Mouse (Mus musculus) midbrain, embryonic 15.5 days (tissue): ENCODE data around the gene Arid1b. TPM values are rescaled to one million over a fixed set of nuclear protein-coding genes. Genes with fewer than 3 reads are reported as not detected.
A peak's percentile ranks its signal among the peaks of the same experiment; 100 is the strongest.

ENCODE experiments used
- ATAC-seq: fragments of 200-750 bp; cut with Nextera tagmentation; replicated peaks from 2 replicates; pipeline ENCODE4 v1.8.0; 2017; ENCODE audit warnings: moderate TSS enrichment
- H3K27ac ChIP-seq: fragments of 300-500 bp; sonication (generic); 2 replicates; pipeline ENCODE4 v1.5.1; 2015; ENCODE audit warnings: mild to moderate bottlenecking, inconsistent platforms
- H3K27me3 ChIP-seq: fragments of 300-500 bp; sonication (generic); replicated peaks from 2 replicates; pipeline ENCODE4 v1.6.1; 2015; ENCODE audit warnings: inconsistent platforms
- H3K36me3 ChIP-seq: fragments of 300-500 bp; sonication (generic); replicated peaks from 2 replicates; pipeline ENCODE4 v1.6.1; 2015; ENCODE audit warnings: inconsistent platforms
- H3K4me1 ChIP-seq: fragments of 300-500 bp; sonication (generic); 2 replicates; pipeline ENCODE4 v1.6.1; 2015; ENCODE audit warnings: inconsistent platforms
- H3K4me2 ChIP-seq: fragments of 300-500 bp; sonication (generic); 2 replicates; pipeline ENCODE4 v1.6.1; 2015; ENCODE audit warnings: inconsistent platforms, mild to moderate bottlenecking, moderate library complexity
- H3K4me3 ChIP-seq: fragments of 300-500 bp; sonication (generic); 2 replicates; pipeline ENCODE4 v1.5.1; 2015; ENCODE audit warnings: mild to moderate bottlenecking, inconsistent platforms
- H3K9ac ChIP-seq: fragments of 300-500 bp; sonication (generic); 2 replicates; pipeline ENCODE4 v1.6.1; 2015; ENCODE audit warnings: mild to moderate bottlenecking, inconsistent platforms
- H3K9me3 ChIP-seq: fragments of 300-500 bp; sonication (generic); 2 replicates; pipeline ENCODE4 v1.6.1; 2016; ENCODE audit warnings: inconsistent platforms
- WGBS: fragments of 180-500 bp; shearing (Covaris S2); methylation state at CpG from one replicate; pipeline ENCODE4 v1.1.7; 2015; ENCODE audit warnings: mixed read lengths; 5-methylcytosine and 5-hydroxymethylcytosine counted together
- polyA plus RNA-seq: library from polyadenylated mRNA; unstranded; fragments of >200 nt; fragmentation: Nextera tagmentation; extraction: Ambion mirVana; gene quantifications from 2 replicates; pipeline ENCODE4 v1.2.1, GENCODE M21; 2015

The Arid1b gene
- polyA plus RNA-seq, 1 experiment from 2014 or later, result 16.5 TPM

GRCm38 (mm10) chr17:5265615-5266014 lies 271.5 kb downstream of the Arid1b start:
- H3K27me3 ChIP-seq, result no peaks in the 10 kb centered on the region
- no peak overlapping the region for H3K27ac ChIP-seq
- H3K4me3 ChIP-seq, result no peak overlapping the region
- peaks cover 3% of the 10 kb centered on the region; the same call in 1 of the 2 replicates for H3K36me3 ChIP-seq
- peaks cover 40% of the 10 kb centered on the region for H3K4me1 ChIP-seq
- H3K4me2 ChIP-seq, result no peak overlapping the region
- no peak for ATAC-seq
- H3K9ac ChIP-seq, result no peak overlapping the region
- WGBS, result 92% methylated on average over 6 of the region's 6 CpGs
- H3K9me3 ChIP-seq, result no peaks in the 10 kb centered on the region

DNA sequence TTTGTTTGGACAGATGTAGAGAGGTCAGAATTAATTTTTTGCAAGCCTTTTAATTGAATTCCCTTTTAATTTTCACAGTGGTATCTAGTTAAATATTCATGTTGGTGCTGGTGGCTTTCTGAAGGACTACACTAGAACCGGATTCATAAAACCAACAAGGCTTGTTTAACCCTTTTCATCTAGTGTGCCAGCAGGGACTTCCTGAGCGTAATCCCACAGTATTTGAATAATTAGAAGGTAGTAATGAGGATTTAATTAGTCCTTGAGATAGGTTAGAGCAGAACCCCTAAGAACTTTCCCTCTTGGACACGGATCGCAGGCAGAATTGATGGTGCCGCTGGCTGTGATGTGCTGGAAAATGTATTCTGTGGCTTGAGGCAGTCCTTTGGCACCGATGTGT lies 273.6 kb downstream of the Arid1b start:
- Histone ChIP-seq H3K36me3 (peaks cover 3% of the 10 kb centered on the region; the same call in 1 of the 2 replicates), H3K27me3 (no peaks in the 10 kb centered on the region), H3K9ac (no peak overlapping the region), H3K4me2 (no peak overlapping the region), H3K27ac (no peak overlapping the region), H3K4me1 (peaks cover 31% of the 10 kb centered on the region), H3K4me3 (no peak overlapping the region), H3K9me3 (no peaks in the 10 kb centered on the region)
- ATAC-seq, result no peak
- 53% methylated on average over 6 of the region's 6 CpGs for WGBS

DNA sequence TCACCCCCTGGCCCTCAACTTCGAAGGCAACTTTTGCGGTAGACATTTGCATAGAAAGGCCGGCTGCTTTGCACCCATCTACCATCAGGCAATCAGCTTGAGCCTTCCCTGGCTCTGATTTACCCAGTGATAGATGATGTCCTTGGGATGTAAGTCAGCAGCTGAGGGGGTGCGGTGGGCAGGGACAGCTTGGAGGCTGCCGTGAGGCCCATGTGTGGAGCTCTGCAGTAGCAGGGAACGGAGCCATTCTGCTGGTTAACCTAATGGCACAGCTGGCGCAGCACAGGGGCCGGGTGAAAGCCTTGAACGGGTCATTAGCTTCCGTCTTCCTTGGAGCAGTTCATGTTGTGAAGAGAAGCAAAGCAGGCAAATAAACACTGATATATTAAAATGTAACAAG lies 275.2 kb downstream of the Arid1b start:
- Histone ChIP-seq H3K9ac (no peak overlapping the region), H3K4me1 (peaks cover 28% of the 10 kb centered on the region), H3K4me2 (no peak overlapping the region), H3K36me3 (peaks cover 3% of the 10 kb centered on the region; the same call in 1 of the 2 replicates), H3K4me3 (no peak overlapping the region), H3K27ac (no peak overlapping the region), H3K27me3 (no peaks in the 10 kb centered on the region), H3K9me3 (no peaks in the 10 kb centered on the region)
- 80% methylated on average over 10 of the region's 10 CpGs for WGBS
- no peak for ATAC-seq

DNA sequence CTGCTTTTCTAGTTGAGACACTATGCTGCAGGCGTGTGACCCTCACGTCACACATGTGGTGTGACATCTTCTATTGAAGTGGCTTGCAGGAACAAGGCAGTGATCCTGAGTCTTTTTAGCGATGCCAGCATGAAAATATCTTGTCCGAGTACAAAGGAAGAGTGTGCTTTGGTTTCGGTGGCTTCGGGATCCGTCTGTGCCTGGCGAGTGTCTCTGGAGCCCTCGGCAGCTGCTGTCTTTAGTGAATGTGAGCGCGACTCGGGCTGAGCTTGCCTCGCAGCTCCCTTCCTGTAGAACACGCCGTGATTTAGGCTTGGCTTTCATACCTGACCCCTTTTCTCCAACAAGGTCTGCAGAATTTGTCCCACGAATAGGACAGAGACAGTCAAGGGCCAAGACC lies 275.6 kb downstream of the Arid1b start:
- Histone ChIP-seq H3K36me3 (peaks cover 3% of the 10 kb centered on the region; the same call in 1 of the 2 replicates), H3K4me1 (peaks cover 28% of the 10 kb centered on the region), H3K9me3 (no peaks in the 10 kb centered on the region), H3K27me3 (no peaks in the 10 kb centered on the region), H3K9ac (no peak overlapping the region), H3K27ac (0 out of 2 replicates have a peak overlapping the region, but pooled peaks have one; percentile 4), H3K4me3 (no peak overlapping the region), H3K4me2 (no peak overlapping the region)
- no peak for ATAC-seq
- 58% methylated on average over 16 of the region's 16 CpGs for WGBS

DNA sequence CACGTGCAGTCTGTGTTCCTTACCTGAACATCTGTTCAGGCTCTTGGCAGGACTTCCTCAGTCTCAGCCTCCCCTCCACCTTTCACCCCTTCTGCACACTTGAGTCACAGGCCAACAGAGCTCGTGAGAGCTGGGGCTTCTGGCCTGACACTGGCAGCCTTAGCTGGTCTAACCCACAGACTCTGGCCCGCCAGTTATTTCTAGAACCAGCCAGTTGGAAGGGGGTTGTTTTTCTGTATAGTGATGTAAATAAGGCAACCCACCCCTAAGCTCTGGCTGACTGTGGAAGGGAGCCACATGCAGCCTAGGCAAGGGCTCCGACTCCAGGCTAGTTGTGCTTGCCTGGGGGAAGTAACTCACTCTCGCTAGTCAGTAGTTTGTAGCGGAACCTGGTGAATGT lies 276.7 kb downstream of the Arid1b start:
- no peaks in the 10 kb centered on the region for H3K27me3 ChIP-seq
- ATAC-seq, result no peak
- H3K4me2 ChIP-seq, result no peak overlapping the region

GRCm38 (mm10) chr17:5273118-5273517 lies 279.0 kb downstream of the Arid1b start:
- no peak for ATAC-seq
- Histone ChIP-seq H3K27ac (no peak overlapping the region), H3K36me3 (no peaks in the 10 kb centered on the region), H3K27me3 (no peaks in the 10 kb centered on the region), H3K9me3 (no peaks in the 10 kb centered on the region), H3K4me1 (peaks cover 17% of the 10 kb centered on the region), H3K9ac (no peak overlapping the region), H3K4me2 (no peak overlapping the region), H3K4me3 (no peak overlapping the region)
- 81% methylated on average over 3 of the region's 3 CpGs for WGBS

More for the DNA sequence above, 276.7 kb downstream of the Arid1b start:
- Histone ChIP-seq H3K9ac (no peak overlapping the region), H3K36me3 (peaks cover 3% of the 10 kb centered on the region; the same call in 1 of the 2 replicates), H3K4me1 (peaks cover 28% of the 10 kb centered on the region), H3K9me3 (no peaks in the 10 kb centered on the region), H3K27ac (no peak overlapping the region), H3K4me3 (no peak overlapping the region)
- 64% methylated on average over 6 of the region's 6 CpGs for WGBS

GRCm38 (mm10) chr17:5273685-5274084 lies 279.6 kb downstream of the Arid1b start:
- 81% methylated on average over 3 of the region's 3 CpGs for WGBS
- no peak for ATAC-seq

GRCm38 (mm10) chr17:5274429-5274828 lies 280.3 kb downstream of the Arid1b start:
- ATAC-seq, result no peak
- 92% methylated on average over 3 of the region's 3 CpGs for WGBS

More at GRCm38 (mm10) chr17:5273685-5274084, 279.6 kb downstream of the Arid1b start:
- H3K27me3 ChIP-seq, result no peaks in the 10 kb centered on the region
- no peak overlapping the region for H3K4me3 ChIP-seq
- peaks cover 16% of the 10 kb centered on the region for H3K4me1 ChIP-seq
- H3K36me3 ChIP-seq, result no peaks in the 10 kb centered on the region
- no peak overlapping the region for H3K4me2 ChIP-seq
- H3K9me3 ChIP-seq, result no peaks in the 10 kb centered on the region
- no peak overlapping the region for H3K27ac ChIP-seq
- H3K9ac ChIP-seq, result no peak overlapping the region

DNA sequence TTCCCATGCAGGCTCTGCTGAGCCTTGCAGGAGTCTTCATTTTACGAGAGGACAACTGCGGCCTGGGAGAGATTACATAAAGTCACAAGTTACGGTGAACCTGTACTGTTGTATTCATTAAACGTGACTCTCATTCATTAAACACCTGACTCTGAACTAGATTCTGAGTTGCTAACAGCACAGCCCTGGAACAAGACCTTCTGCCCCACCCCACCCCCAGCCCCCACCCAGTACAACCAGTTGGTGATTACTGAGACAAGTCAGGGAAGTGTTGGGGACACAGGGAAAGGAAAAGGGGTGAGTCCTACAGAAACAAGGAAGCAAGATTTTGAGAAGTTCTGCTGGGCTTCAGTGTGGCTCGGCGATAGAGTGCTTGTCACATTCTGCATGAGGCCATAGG lies 281.6 kb downstream of the Arid1b start:
- no peaks in the 10 kb centered on the region for H3K9me3 ChIP-seq
- H3K4me2 ChIP-seq, result no peak overlapping the region
- no peaks in the 10 kb centered on the region for H3K27me3 ChIP-seq
- 93% methylated on average over 6 of the region's 6 CpGs for WGBS
- peaks cover 9% of the 10 kb centered on the region for H3K4me1 ChIP-seq
- H3K36me3 ChIP-seq, result no peaks in the 10 kb centered on the region
- no peak overlapping the region for H3K4me3 ChIP-seq
- no peak overlapping the region for H3K27ac ChIP-seq
- no peak overlapping the region for H3K9ac ChIP-seq
- no peak for ATAC-seq

More at GRCm38 (mm10) chr17:5274429-5274828, 280.3 kb downstream of the Arid1b start:
- Histone ChIP-seq H3K4me1 (peaks cover 14% of the 10 kb centered on the region), H3K4me3 (no peak overlapping the region), H3K36me3 (no peaks in the 10 kb centered on the region), H3K9ac (no peak overlapping the region), H3K4me2 (no peak overlapping the region), H3K27ac (no peak overlapping the region), H3K9me3 (no peaks in the 10 kb centered on the region), H3K27me3 (no peaks in the 10 kb centered on the region)

DNA sequence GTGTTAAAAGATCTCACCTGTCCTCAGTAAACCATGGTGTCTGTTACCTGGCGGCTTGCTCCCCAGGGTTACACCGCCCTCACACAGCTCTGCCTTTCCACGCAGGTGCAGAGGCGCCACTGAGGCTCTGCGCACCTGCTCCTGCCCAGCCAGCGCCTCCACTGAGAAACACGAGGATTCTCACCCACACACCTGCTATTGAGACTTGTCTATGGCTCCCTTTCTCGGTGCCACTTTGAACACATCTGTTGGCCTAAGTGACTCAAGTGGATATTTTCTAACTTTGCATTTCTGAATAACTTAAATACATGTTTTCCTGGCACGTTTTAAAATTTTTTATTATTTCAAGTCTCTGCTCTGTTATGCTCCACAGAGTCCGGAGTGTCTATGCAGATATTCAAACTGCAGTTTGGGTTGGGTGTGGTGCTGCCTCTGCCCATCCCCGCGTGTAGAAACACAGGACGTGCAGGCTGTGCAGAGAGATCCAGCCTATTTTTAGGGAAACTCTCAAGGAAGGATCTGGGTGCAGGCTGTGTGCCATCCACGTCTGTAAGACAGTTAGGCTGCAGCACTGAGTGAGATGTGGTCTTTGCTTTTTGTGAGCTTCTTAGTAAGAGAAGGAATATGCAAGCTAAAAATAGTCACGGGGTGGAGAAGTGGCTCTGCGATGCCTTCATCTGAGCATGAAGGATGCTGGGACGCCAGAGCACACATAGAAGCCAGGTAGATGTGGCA lies 283.2 kb downstream of the Arid1b start:
- Histone ChIP-seq H3K4me1 (peaks cover 5% of the 10 kb centered on the region; the same call in 1 of the 2 replicates), H3K4me3 (no peak overlapping the region), H3K27me3 (no peaks in the 10 kb centered on the region), H3K27ac (no peak overlapping the region), H3K4me2 (no peak overlapping the region), H3K9ac (no peak overlapping the region), H3K9me3 (no peaks in the 10 kb centered on the region), H3K36me3 (no peaks in the 10 kb centered on the region)
- WGBS, result 91% methylated on average over 17 of the region's 17 CpGs
- no peak for ATAC-seq

DNA sequence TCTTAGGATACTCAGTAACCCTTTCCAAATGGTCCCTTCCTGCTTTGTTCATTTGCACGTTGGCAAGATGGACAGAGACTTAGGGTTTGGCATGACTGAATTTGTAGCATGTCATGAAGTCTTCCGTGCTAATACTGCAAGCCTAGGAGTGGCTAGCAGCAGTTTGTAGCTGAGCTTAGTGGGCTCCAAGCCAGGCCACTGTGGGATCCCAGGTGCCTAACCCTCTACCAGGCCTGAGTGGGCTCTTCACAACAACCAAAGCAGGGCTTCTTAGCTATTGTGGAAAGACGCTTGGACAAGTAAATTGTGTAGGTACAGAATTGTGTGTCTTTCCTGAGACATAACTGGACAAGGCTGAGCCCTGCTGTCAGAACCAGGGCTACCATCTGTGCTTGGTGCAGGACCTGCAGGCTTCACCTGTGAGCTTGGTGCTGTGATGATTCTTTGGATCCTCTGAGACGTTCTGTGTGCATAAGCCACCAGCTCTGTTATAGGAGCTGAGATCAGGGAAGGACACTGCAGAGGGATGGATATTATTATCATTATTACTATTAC lies 286.4 kb downstream of the Arid1b start:
- Histone ChIP-seq H3K36me3 (no peaks in the 10 kb centered on the region), H3K27me3 (no peaks in the 10 kb centered on the region), H3K9ac (no peak overlapping the region), H3K4me2 (no peak overlapping the region), H3K4me1 (peaks cover 12% of the 10 kb centered on the region), H3K9me3 (no peaks in the 10 kb centered on the region), H3K27ac (no peak overlapping the region), H3K4me3 (no peak overlapping the region)
- no peak for ATAC-seq
- WGBS, result 83% methylated on average over 4 of the region's 4 CpGs

GRCm38 (mm10) chr17:5284783-5285182 lies 290.7 kb downstream of the Arid1b start:
- Histone ChIP-seq H3K9me3 (no peaks in the 10 kb centered on the region), H3K27ac (no peak overlapping the region), H3K4me2 (no peak overlapping the region), H3K27me3 (no peaks in the 10 kb centered on the region), H3K4me3 (no peak overlapping the region), H3K4me1 (peaks cover 39% of the 10 kb centered on the region), H3K9ac (no peak overlapping the region), H3K36me3 (no peaks in the 10 kb centered on the region)
- WGBS, result 70% methylated on average over 10 of the region's 10 CpGs
- peak; percentile 37; the same call in 1 of the 2 replicates for ATAC-seq
